Mouse (Mus musculus) thymus, adult 2 months (tissue): Measurements from ENCODE around the gene Ubp1. TPM values are rescaled to one million over a fixed set of nuclear protein-coding genes. Genes with fewer than 3 reads are reported as not detected.

Experiments used
- DNase-seq: peaks from one replicate; pipeline ENCODE4 v3.0.0; 2021
- H3K27ac ChIP-seq: fragments of 200-500 bp; 2 replicates; pipeline ENCODE4 v1.5.1; 2012; ENCODE audit warnings: low read length, control low read depth; ENCODE audit not compliant: control insufficient read depth, insufficient read depth
- H3K27me3 ChIP-seq: fragments of 200-500 bp; 2 replicates; pipeline ENCODE4 v1.6.1; 2012; ENCODE audit warnings: mild to moderate bottlenecking, low read length, moderate library complexity, mixed read lengths; ENCODE audit not compliant: control insufficient read depth, insufficient read depth
- H3K36me3 ChIP-seq: fragments of 200-500 bp; 2 replicates; pipeline ENCODE4 v1.6.1; 2012; ENCODE audit warnings: mild to moderate bottlenecking, low read length, moderate library complexity; ENCODE audit not compliant: control insufficient read depth, insufficient read depth
- H3K4me1 ChIP-seq: fragments of 200-500 bp; replicated peaks from 2 replicates; pipeline ENCODE4 v1.6.1; 2012; ENCODE audit warnings: low read length; ENCODE audit not compliant: control insufficient read depth, insufficient read depth
- H3K4me3 ChIP-seq: fragments of 200-500 bp; 2 replicates; pipeline ENCODE4 v1.5.1; 2012; ENCODE audit warnings: mild to moderate bottlenecking, low read length, control low read depth, moderate library complexity; ENCODE audit not compliant: control insufficient read depth, insufficient read depth
- CTCF ChIP-seq: fragments of 200-500 bp; IDR thresholded peaks from 2 replicates; pipeline ENCODE4 v1.5.1; 2012; ENCODE audit warnings: mild to moderate bottlenecking, control low read depth, low read length, moderate library complexity, borderline replicate concordance; ENCODE audit not compliant: control insufficient read depth, poor library complexity, insufficient read depth; ENCODE audit errors: extremely low read depth
- POLR2A ChIP-seq: fragments of 200-500 bp; IDR thresholded peaks from 2 replicates; pipeline ENCODE4 v1.6.1; 2012; ENCODE audit warnings: mild to moderate bottlenecking, low read length, control low read depth, moderate library complexity; ENCODE audit not compliant: control insufficient read depth, poor library complexity, insufficient read depth; ENCODE audit errors: extremely low read depth
- WGBS: fragments of 180-500 bp; shearing (Covaris S2); methylation state at CpG from one replicate; pipeline ENCODE4 v1.1.7; 2018; 5-methylcytosine and 5-hydroxymethylcytosine counted together
- polyA plus RNA-seq: library from polyadenylated mRNA; depleted of rRNA; stranded (reverse); fragments of >200 nt; gene quantifications from 2 replicates; pipeline ENCODE4 v1.2.3, GENCODE M21; 2012

The Ubp1 gene
- polyA plus RNA-seq, 1 experiment = 101 TPM

DNA sequence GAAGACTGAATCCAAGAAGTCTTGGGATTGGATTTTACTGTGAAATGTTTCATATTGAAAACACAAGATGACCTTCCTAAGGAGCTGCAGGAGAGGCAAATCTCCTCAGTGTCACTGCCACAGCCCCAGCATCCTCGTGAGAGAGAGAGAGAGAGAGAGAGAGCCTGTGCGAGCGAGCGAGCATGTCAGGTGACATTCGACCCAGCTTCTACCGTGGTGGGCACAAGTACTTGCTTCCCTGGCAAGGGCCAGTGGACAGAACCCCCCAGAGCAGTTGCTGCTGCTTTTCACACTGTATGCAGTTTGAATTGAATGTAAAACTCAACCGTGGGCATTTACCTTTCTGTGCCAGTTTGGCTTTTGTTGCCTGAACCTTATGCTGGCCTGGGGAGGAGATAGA, 44.7 kb downstream of the Ubp1 start:
- Histone ChIP-seq H3K27ac (no peak overlapping the region), H3K36me3 (peaks cover 52% of the 10 kb centered on the region), H3K4me3 (no peak overlapping the region), H3K4me1 (no peaks in the 10 kb centered on the region), H3K27me3 (no peaks in the 10 kb centered on the region)
- TF ChIP-seq POLR2A = no peak
- TF ChIP-seq CTCF = no peak
- no peak for DNase-seq
- WGBS = 95% methylated on average over 7 of the region's 7 CpGs

DNA sequence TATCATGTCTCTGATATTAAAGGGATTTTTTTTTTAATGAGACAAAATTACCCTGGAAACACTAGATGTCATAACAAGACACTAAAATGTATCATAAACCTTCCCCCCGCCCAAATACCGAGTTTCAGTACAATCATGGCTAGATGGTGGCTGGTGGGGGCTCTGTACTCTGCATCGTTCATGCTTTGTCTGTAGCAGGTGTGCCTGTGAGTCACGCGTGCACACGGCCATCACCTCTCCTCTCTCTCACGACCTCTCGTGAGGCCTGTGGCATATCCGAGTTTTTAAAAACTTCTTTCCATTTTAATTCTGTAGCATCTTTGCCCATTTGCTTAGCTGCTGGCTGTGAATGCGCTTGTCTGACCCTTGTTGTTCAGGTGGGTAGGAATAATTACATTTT, 45.5 kb downstream of the Ubp1 start:
- no peak overlapping the region for H3K4me3 ChIP-seq
- no peak for TF ChIP-seq POLR2A
- no peak for TF ChIP-seq CTCF
- no peak overlapping the region for H3K27ac ChIP-seq
- no peak for DNase-seq
- H3K36me3 ChIP-seq = peaks cover 45% of the 10 kb centered on the region
- no peaks in the 10 kb centered on the region for H3K27me3 ChIP-seq
- 97% methylated on average over 10 of the region's 10 CpGs for WGBS
- H3K4me1 ChIP-seq = no peaks in the 10 kb centered on the region

DNA sequence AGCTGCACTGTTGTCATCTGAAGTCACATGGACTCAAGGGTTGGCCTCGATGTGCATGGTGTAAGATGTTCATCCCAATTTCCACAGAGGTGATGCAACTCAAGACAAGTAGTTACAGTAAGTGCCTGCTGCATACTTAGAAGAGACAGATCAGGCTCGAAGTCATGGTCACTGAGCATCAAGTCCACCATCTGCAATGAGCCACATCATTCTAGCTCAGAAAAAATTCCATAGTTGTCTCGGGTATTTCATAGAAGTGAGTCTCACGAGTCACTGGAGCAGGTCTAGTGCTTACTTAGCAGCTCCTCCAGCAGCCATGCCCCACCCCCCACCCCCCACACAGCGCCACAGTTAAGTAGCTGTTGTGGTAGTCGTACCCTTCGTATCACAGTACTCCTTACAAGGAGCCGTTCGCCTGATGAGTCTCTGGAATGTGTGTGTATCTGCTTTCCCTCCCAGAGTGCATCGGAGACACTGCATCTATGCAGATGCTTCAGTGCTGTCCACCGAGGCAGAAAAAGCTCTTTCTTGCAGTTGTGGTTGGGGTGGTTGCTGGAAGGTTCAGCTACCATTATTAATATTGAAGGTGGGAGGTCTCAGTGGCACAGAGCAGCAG, 46.6 kb downstream of the Ubp1 start:
- TF ChIP-seq CTCF = no peak
- TF ChIP-seq POLR2A = no peak
- H3K4me3 ChIP-seq = no peak overlapping the region
- H3K4me1 ChIP-seq = no peaks in the 10 kb centered on the region; the same call in 1 of the 2 replicates
- H3K36me3 ChIP-seq = peaks cover 45% of the 10 kb centered on the region
- DNase-seq = no peak
- H3K27ac ChIP-seq = no peak overlapping the region
- no peaks in the 10 kb centered on the region for H3K27me3 ChIP-seq
- 94% methylated on average over 11 of the region's 11 CpGs for WGBS

DNA sequence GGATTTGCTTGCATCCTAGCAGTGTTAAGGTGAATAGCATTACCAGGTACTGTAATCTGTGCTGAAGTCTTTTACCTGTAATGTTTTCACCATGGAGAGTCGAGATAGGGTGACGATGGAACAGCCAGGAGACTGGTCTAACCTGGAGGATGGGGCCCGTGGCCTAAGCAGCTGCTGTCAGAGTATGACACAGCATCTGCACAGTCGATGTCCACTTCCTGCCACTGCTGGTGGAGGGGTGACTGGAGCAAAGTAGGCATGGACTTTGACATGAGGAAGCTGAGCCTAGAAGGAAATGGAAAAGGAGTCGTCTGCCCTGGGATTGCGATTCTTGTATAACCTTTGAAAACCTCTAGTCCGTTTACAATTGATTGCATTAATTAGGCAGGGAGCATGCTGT, 47.9 kb downstream of the Ubp1 start:
- Histone ChIP-seq H3K36me3 (peaks cover 37% of the 10 kb centered on the region), H3K4me3 (no peak overlapping the region), H3K4me1 (peaks cover 11% of the 10 kb centered on the region), H3K27ac (no peak overlapping the region), H3K27me3 (no peaks in the 10 kb centered on the region)
- WGBS = 69% methylated on average over 7 of the region's 7 CpGs
- no peak for DNase-seq
- TF ChIP-seq CTCF (no peak), POLR2A (no peak)

DNA sequence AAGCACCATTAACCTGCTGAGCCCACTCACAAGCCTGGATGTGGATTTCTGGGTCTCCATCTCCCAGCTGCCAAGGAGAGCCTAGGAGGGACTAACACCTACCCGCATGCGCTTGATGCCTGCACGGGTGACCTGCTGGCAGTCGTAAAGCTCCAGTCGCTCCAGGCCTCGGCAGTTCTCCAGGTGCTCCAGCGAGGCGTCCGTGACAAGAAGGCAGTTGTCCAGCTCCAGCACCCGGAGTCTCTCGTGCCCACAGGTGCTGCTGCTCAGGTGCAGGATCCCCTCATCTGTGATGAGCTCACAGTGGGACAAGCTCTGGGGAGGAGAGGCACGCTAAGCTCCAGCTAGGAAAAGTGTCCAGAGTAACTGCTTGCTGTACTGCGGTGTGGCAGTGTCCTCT, 48.6 kb downstream of the Ubp1 start:
- Histone ChIP-seq H3K36me3 (peaks cover 36% of the 10 kb centered on the region), H3K27ac (no peak overlapping the region), H3K4me3 (no peak overlapping the region), H3K27me3 (no peaks in the 10 kb centered on the region), H3K4me1 (peaks cover 18% of the 10 kb centered on the region)
- no peak for DNase-seq
- TF ChIP-seq POLR2A (no peak), CTCF (no peak)
- 98% methylated on average over 13 of the region's 13 CpGs for WGBS

DNA sequence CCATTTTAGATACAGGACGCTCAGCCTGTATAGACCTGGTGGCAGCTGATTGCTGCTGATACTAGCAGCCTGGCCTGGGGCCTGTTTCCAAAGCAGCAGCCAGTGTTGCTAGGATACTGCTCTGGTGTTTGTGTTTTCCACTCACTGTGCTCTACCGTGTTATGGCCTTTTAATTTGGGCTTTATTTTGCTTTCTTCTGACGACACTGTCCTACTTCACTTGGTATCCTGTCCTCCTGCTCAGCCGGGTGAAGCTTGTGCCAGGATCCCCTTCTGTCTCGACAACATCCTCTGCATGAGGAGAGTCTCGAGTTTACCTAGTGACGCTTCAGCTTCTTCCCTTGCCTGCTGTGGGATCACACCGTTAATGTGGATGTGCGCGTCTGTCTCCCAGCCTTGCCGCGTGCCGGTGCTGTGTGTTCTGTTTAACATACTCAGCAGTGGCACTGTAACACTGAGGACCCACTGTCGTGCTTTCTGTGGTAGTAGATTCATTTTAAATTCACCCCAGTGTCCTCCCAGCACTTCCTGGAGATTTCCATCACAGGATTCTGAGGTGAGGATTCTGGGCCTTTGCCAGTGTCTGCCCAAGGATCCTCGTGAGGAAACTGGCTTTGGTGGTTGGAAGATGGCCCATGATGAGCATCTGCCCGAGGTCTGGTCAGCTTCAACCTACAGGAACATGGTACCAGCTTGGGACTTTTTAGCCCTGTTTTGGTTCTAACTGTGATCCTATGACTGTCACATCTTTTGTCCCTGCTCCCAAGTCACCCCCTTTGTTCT, 50.6 kb downstream of the Ubp1 start:
- no peak overlapping the region for H3K4me3 ChIP-seq
- peaks cover 23% of the 10 kb centered on the region for H3K4me1 ChIP-seq
- no peak for TF ChIP-seq POLR2A
- H3K27me3 ChIP-seq = no peaks in the 10 kb centered on the region
- H3K36me3 ChIP-seq = peaks cover 17% of the 10 kb centered on the region
- no peak overlapping the region for H3K27ac ChIP-seq
- DNase-seq = no peak
- 88% methylated on average over 16 of the region's 16 CpGs for WGBS
